Mouse (Mus musculus) midbrain, embryonic 15.5 days (tissue): ENCODE measurements around the gene Krtap14. TPM values are rescaled to one million over a fixed set of nuclear protein-coding genes. Genes with fewer than 3 reads are reported as not detected.

ENCODE experiments used
- ATAC-seq: fragments of 200-750 bp; cut with Nextera tagmentation; replicated peaks from 2 replicates; pipeline ENCODE4 v1.8.0; 2017; ENCODE audit warnings: moderate TSS enrichment
- H3K27ac ChIP-seq: fragments of 300-500 bp; sonication (generic); 2 replicates; pipeline ENCODE4 v1.5.1; 2015; ENCODE audit warnings: mild to moderate bottlenecking, inconsistent platforms
- H3K27me3 ChIP-seq: fragments of 300-500 bp; sonication (generic); replicated peaks from 2 replicates; pipeline ENCODE4 v1.6.1; 2015; ENCODE audit warnings: inconsistent platforms
- H3K36me3 ChIP-seq: fragments of 300-500 bp; sonication (generic); replicated peaks from 2 replicates; pipeline ENCODE4 v1.6.1; 2015; ENCODE audit warnings: inconsistent platforms
- H3K4me1 ChIP-seq: fragments of 300-500 bp; sonication (generic); 2 replicates; pipeline ENCODE4 v1.6.1; 2015; ENCODE audit warnings: inconsistent platforms
- H3K4me2 ChIP-seq: fragments of 300-500 bp; sonication (generic); 2 replicates; pipeline ENCODE4 v1.6.1; 2015; ENCODE audit warnings: inconsistent platforms, mild to moderate bottlenecking, moderate library complexity
- H3K4me3 ChIP-seq: fragments of 300-500 bp; sonication (generic); 2 replicates; pipeline ENCODE4 v1.5.1; 2015; ENCODE audit warnings: mild to moderate bottlenecking, inconsistent platforms
- H3K9ac ChIP-seq: fragments of 300-500 bp; sonication (generic); 2 replicates; pipeline ENCODE4 v1.6.1; 2015; ENCODE audit warnings: mild to moderate bottlenecking, inconsistent platforms
- H3K9me3 ChIP-seq: fragments of 300-500 bp; sonication (generic); 2 replicates; pipeline ENCODE4 v1.6.1; 2016; ENCODE audit warnings: inconsistent platforms
- WGBS: fragments of 180-500 bp; shearing (Covaris S2); methylation state at CpG from one replicate; pipeline ENCODE4 v1.1.7; 2015; ENCODE audit warnings: mixed read lengths; 5-methylcytosine and 5-hydroxymethylcytosine counted together
- polyA plus RNA-seq: library from polyadenylated mRNA; unstranded; fragments of >200 nt; fragmentation: Nextera tagmentation; extraction: Ambion mirVana; gene quantifications from 2 replicates; pipeline ENCODE4 v1.2.1, GENCODE M21; 2015

Gene Krtap14
- polyA plus RNA-seq = not detected in 2 replicates

GRCm38 (mm10) chr16:88826095-88826652 is at the start of gene Krtap14:
TSS of gene Krtap14 (minus strand) at chr16:88826145.
- Histone ChIP-seq H3K36me3 (no peaks in the 10 kb centered on the region), H3K4me3 (no peak within 1 kb of the TSS), H3K4me2 (no peak within 1 kb of the TSS), H3K27ac (no peak within 1 kb of the TSS), H3K27me3 (no peaks in the 10 kb centered on the region), H3K4me1 (no peaks in the 10 kb centered on the region), H3K9me3 (no peaks in the 10 kb centered on the region), H3K9ac (no peak within 1 kb of the TSS)
- no peak for ATAC-seq
- WGBS = 82% methylated on average over 9 of the region's 9 CpGs

- H3K9me3 ChIP-seq = no peaks in the 10 kb centered on the region
- no peak within 1 kb of the TSS for H3K4me3 ChIP-seq
- no peaks in the 10 kb centered on the region for H3K36me3 ChIP-seq
- H3K9ac ChIP-seq = no peak within 1 kb of the TSS
- no peak for ATAC-seq
- H3K27ac ChIP-seq = no peak within 1 kb of the TSS
- no peak within 1 kb of the TSS for H3K4me2 ChIP-seq
- no peaks in the 10 kb centered on the region for H3K27me3 ChIP-seq
- H3K4me1 ChIP-seq = no peaks in the 10 kb centered on the region
- WGBS = 98% methylated on average over 3 of the region's 3 CpGs
Measured at GRCm38 (mm10) chr16:88874169-88874568, 48.2 kb upstream of the Krtap14 start, which contains the start of gene Krtap19-2. TSS of gene Krtap19-2 (minus strand) at chr16:88874269.

- no peak for ATAC-seq
- 88% methylated on average over 6 of the region's 6 CpGs for WGBS
- Histone ChIP-seq H3K27me3 (no peaks in the 10 kb centered on the region), H3K27ac (no peak within 1 kb of the TSS), H3K36me3 (no peaks in the 10 kb centered on the region), H3K4me3 (no peak within 1 kb of the TSS), H3K4me2 (no peak within 1 kb of the TSS), H3K9me3 (no peaks in the 10 kb centered on the region), H3K4me1 (no peaks in the 10 kb centered on the region), H3K9ac (no peak within 1 kb of the TSS)
Measured at GRCm38 (mm10) chr16:88869311-88869710, 43.4 kb upstream of the Krtap14 start, which contains the start of gene Krtap19-1. TSS of gene Krtap19-1 (minus strand) at chr16:88869411.

- no peaks in the 10 kb centered on the region for H3K36me3 ChIP-seq
- H3K9ac ChIP-seq = no peak overlapping the region
- H3K4me1 ChIP-seq = no peaks in the 10 kb centered on the region
- no peak for ATAC-seq
- no peaks in the 10 kb centered on the region for H3K9me3 ChIP-seq
- no peak overlapping the region for H3K4me3 ChIP-seq
- H3K27me3 ChIP-seq = no peaks in the 10 kb centered on the region
- no peak overlapping the region for H3K27ac ChIP-seq
- 91% methylated on average over 4 of the region's 4 CpGs for WGBS
- H3K4me2 ChIP-seq = no peak overlapping the region
Measured at GRCm38 (mm10) chr16:88864887-88865407, 39.0 kb upstream of the Krtap14 start.

- no peaks in the 10 kb centered on the region for H3K9me3 ChIP-seq
- H3K36me3 ChIP-seq = no peaks in the 10 kb centered on the region
- H3K4me3 ChIP-seq = no peak overlapping the region
- H3K9ac ChIP-seq = no peak overlapping the region
- no peaks in the 10 kb centered on the region for H3K4me1 ChIP-seq
- ATAC-seq = no peak
- H3K4me2 ChIP-seq = no peak overlapping the region
- H3K27me3 ChIP-seq = no peaks in the 10 kb centered on the region
- WGBS = 16% methylated on average over 5 of the region's 5 CpGs
- H3K27ac ChIP-seq = no peak overlapping the region
Measured at GRCm38 (mm10) chr16:88851450-88851849, 25.5 kb upstream of the Krtap14 start.

- Histone ChIP-seq H3K27ac (no peak overlapping the region), H3K4me2 (no peak overlapping the region), H3K4me3 (no peak overlapping the region), H3K9me3 (no peaks in the 10 kb centered on the region), H3K9ac (no peak overlapping the region), H3K36me3 (no peaks in the 10 kb centered on the region), H3K27me3 (no peaks in the 10 kb centered on the region), H3K4me1 (no peaks in the 10 kb centered on the region)
- no peak for ATAC-seq
- WGBS = 85% methylated on average over 4 of the region's 4 CpGs
Measured at GRCm38 (mm10) chr16:88848558-88848957, 22.6 kb upstream of the Krtap14 start.

DNA sequence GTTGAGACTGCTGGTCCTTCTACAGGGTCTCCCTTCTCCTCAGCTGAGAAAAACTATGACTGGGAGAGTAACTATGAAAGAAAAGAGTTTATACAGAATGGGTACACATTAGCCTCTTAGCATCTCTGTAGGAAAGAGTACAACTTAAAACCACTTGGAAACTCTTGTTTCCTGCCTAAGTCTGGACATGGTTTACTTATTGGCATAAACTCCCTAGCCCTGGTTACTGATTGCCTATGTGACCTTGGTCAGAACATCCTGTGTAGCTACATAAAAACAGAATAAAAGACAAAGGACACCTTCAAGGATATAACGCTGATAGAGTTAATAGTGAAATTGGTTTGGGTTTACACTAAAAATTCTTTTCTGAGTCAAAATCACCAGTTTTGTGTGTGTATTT is 21.4 kb upstream of the Krtap14 start:
- no peak overlapping the region for H3K9ac ChIP-seq

GRCm38 (mm10) chr16:88826978-88827377 is 1.0 kb upstream of the Krtap14 start:
- Histone ChIP-seq H3K4me1 (no peaks in the 10 kb centered on the region), H3K27ac (no peak overlapping the region), H3K27me3 (no peaks in the 10 kb centered on the region), H3K4me2 (no peak overlapping the region), H3K36me3 (no peaks in the 10 kb centered on the region), H3K4me3 (no peak overlapping the region), H3K9ac (no peak overlapping the region), H3K9me3 (no peaks in the 10 kb centered on the region)
- WGBS = 80% methylated on average over 3 of the region's 3 CpGs
- ATAC-seq = no peak

More for the DNA sequence above, 21.4 kb upstream of the Krtap14 start:
- no peaks in the 10 kb centered on the region for H3K9me3 ChIP-seq
- ATAC-seq = no peak
- no peak overlapping the region for H3K4me3 ChIP-seq
- no peaks in the 10 kb centered on the region for H3K27me3 ChIP-seq
- no peak overlapping the region for H3K4me2 ChIP-seq
- H3K36me3 ChIP-seq = no peaks in the 10 kb centered on the region
- no peaks in the 10 kb centered on the region for H3K4me1 ChIP-seq
- H3K27ac ChIP-seq = no peak overlapping the region
- 100% methylated on average over 1 of the region's 1 CpGs for WGBS

DNA sequence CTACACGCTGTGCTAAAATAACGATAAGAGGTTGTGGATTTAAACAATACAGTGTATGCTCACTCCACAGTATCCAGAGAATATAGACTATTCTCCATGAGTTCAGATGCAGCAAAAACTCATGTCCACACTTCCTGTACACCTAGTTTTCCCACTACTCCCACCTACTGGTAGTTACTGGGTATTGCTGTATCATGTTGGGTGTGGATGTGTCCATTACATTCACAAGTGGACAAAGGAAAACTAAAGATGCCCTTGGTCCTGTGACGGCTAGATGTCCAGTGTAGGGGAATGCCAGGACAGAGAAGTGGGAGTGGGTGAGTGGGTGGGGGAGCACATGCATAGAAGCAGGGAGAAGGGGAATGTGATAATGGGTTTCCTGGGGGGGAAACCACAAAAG is 2.2 kb downstream of the Krtap14 start:
- Histone ChIP-seq H3K9me3 (no peaks in the 10 kb centered on the region), H3K4me2 (no peak overlapping the region), H3K4me3 (no peak overlapping the region), H3K27me3 (no peaks in the 10 kb centered on the region), H3K36me3 (no peaks in the 10 kb centered on the region), H3K4me1 (no peaks in the 10 kb centered on the region), H3K9ac (no peak overlapping the region), H3K27ac (no peak overlapping the region)
- no peak for ATAC-seq
- 78% methylated on average over 3 of the region's 3 CpGs for WGBS

DNA sequence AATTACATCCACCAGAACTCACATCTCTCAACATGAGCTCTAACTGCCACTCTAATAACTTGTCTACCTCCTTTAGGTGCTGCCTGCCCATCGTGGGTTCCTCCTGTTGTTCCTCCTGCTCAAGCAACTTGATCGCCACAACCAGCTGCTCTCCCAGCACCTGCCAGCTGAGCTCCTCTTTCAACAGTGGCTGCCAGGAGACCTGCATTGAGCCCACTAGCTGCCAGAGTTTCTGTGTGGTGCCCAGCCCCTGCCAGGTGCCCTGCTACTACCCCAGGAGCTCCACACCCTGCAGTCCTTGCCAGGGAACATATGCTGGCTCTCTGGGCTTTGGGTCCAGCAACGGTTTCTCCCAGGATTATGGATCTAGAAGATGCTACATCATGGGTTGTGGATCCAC is 5.9 kb downstream of the Krtap14 start, which contains the start of gene Krtap15:
Gene Krtap15, plus strand, starts transcription at position 150 of the 400 bp plus-strand sequence.
- H3K36me3 ChIP-seq = no peaks in the 10 kb centered on the region
- 91% methylated on average over 3 of the region's 3 CpGs for WGBS
- no peak within 1 kb of the TSS for H3K9ac ChIP-seq
- ATAC-seq = no peak
- no peak within 1 kb of the TSS for H3K27ac ChIP-seq
- H3K4me2 ChIP-seq = no peak within 1 kb of the TSS
- H3K4me3 ChIP-seq = no peak within 1 kb of the TSS
- no peaks in the 10 kb centered on the region for H3K27me3 ChIP-seq
- H3K9me3 ChIP-seq = no peaks in the 10 kb centered on the region
- no peaks in the 10 kb centered on the region for H3K4me1 ChIP-seq

DNA sequence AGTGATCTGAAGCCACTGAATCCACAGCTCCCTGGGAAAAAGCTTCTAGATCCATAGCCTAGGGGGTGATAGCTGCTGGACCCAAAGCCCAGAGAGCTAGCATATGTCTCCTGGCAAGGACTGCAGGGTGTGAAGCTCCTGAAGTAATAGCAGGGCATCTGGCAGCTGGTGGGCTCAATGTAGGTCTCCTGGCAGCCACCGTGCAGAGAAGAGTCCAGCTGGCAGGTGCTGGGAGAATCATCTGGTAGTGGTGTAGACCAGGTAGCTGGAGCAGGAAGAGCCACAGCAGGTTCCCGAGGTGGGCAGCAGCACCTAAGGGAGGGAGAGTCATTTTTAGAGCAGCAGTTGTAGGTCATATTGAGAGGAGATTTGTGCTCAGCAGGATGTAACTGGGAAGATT is 14.1 kb downstream of the Krtap14 start, which contains the start of gene Gm20741:
Gene Gm20741, minus strand, starts transcription at position 394 of the 400 bp plus-strand sequence.
- no peaks in the 10 kb centered on the region for H3K9me3 ChIP-seq
- 84% methylated on average over 2 of the region's 2 CpGs for WGBS
- no peak within 1 kb of the TSS for H3K9ac ChIP-seq
- H3K4me3 ChIP-seq = no peak within 1 kb of the TSS
- H3K27ac ChIP-seq = no peak within 1 kb of the TSS
- H3K4me1 ChIP-seq = no peaks in the 10 kb centered on the region
- no peak within 1 kb of the TSS for H3K4me2 ChIP-seq
- ATAC-seq = no peak
- no peaks in the 10 kb centered on the region for H3K36me3 ChIP-seq
- no peaks in the 10 kb centered on the region for H3K27me3 ChIP-seq

DNA sequence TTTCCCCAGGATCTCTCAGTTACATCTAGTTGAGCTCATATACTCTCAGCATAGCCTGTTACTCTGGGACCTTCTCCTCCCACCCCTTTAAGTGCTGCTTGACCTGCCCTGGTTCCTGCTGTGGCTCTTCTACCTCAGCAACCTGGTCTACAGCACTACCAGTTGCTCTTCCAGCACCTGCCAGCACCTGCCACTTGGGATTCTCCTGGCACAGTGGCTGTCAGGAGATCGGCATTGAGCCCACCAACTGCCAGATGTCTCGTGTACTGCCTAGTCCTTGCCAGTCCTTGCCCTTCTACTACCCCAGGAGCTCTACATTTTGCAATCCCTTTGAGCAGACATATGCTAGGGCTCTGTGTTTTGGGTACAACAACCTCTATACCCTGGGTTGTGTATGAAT is 39.2 kb downstream of the Krtap14 start:
- ATAC-seq = no peak
- H3K27ac ChIP-seq = no peak overlapping the region
- no peak overlapping the region for H3K4me3 ChIP-seq
- no peak overlapping the region for H3K9ac ChIP-seq
- WGBS = 84% methylated on average over 2 of the region's 2 CpGs
- no peaks in the 10 kb centered on the region for H3K36me3 ChIP-seq
- H3K27me3 ChIP-seq = no peaks in the 10 kb centered on the region
- no peaks in the 10 kb centered on the region for H3K4me1 ChIP-seq
- no peak overlapping the region for H3K4me2 ChIP-seq
- H3K9me3 ChIP-seq = no peaks in the 10 kb centered on the region

GRCm38 (mm10) chr16:88777596-88777995 is 48.3 kb downstream of the Krtap14 start, which contains the start of gene Gm5965:
TSS of gene Gm5965 (plus strand) at chr16:88777896.
- no peak within 1 kb of the TSS for H3K9ac ChIP-seq
- H3K4me2 ChIP-seq = no peak within 1 kb of the TSS
- no peak within 1 kb of the TSS for H3K27ac ChIP-seq
- H3K36me3 ChIP-seq = no peaks in the 10 kb centered on the region
- H3K4me1 ChIP-seq = no peaks in the 10 kb centered on the region
- H3K4me3 ChIP-seq = no peak within 1 kb of the TSS
- 92% methylated on average over 6 of the region's 6 CpGs for WGBS
- H3K9me3 ChIP-seq = no peaks in the 10 kb centered on the region
- no peaks in the 10 kb centered on the region for H3K27me3 ChIP-seq
- no peak for ATAC-seq
